Mouse (Mus musculus): Measurements from ENCODE around the gene Rpl21. TPM values are rescaled to one million over a fixed set of nuclear protein-coding genes. Genes with fewer than 3 reads are reported as not detected.

Gene Rpl21
- 515 and 522 TPM in 2 replicates for polyA plus RNA-seq (2015; fragmentation: Nextera tagmentation; extraction: Ambion mirVana)

- WGBS, result 1% methylated on average over 59 of the region's 60 CpGs
- DNase-seq (ENCODE audit: low spot score) (peak; percentile 94), ATAC-seq (ENCODE audit: low FRiP score, low TSS enrichment) (peak; percentile 98)
- Histone ChIP-seq H3K4me2 (replicated peaks; ENCODE audit: low read depth) (peak within 1 kb of the TSS; percentile 82), H3K9me3 (ENCODE audit: control insufficient read depth, low read length) (no peaks in the 10 kb centered on the region), H3K9ac (ENCODE audit: low read length) (peak within 1 kb of the TSS; percentile 91), H3K27me3 (ENCODE audit: control insufficient read depth, insufficient read depth, low read length) (no peaks in the 10 kb centered on the region), H3K27ac (replicated peaks) (peak within 1 kb of the TSS; percentile 88), H3K4me3 (ENCODE audit: low read depth, low read length) (peak within 1 kb of the TSS; percentile 87), H3K4me1 (replicated peaks; ENCODE audit: control insufficient read depth, insufficient read depth) (no peaks in the 10 kb centered on the region; the same call in 1 of the 2 replicates), H3K36me3 (ENCODE audit: control insufficient read depth, insufficient read depth, low read length) (peaks cover 17% of the 10 kb centered on the region)
- TF ChIP-seq EP300 (optimal IDR thresholded peaks at IDR 0.05), result peak; percentile 96
- no peak; the same call in 1 of the 2 replicates for TF ChIP-seq CTCF (IDR thresholded peaks at IDR 0.05; ENCODE audit: low read depth)
These were observed at the start of gene Rpl21 for GRCm38 (mm10) chr5:146832769-146833448. Gene Rpl21 (plus strand): TSS chr5:146832890.

- Histone ChIP-seq H3K9me3 (ENCODE audit: control insufficient read depth, low read length) (no peaks in the 10 kb centered on the region), H3K27me3 (ENCODE audit: control insufficient read depth, insufficient read depth, low read length) (no peaks in the 10 kb centered on the region), H3K4me2 (replicated peaks; ENCODE audit: low read depth) (no peak overlapping the region), H3K36me3 (ENCODE audit: control insufficient read depth, insufficient read depth, low read length) (no peaks in the 10 kb centered on the region), H3K4me1 (replicated peaks; ENCODE audit: control insufficient read depth, insufficient read depth) (no peaks in the 10 kb centered on the region; the same call in 1 of the 2 replicates), H3K9ac (ENCODE audit: low read length) (no peak overlapping the region), H3K27ac (replicated peaks) (no peak overlapping the region), H3K4me3 (ENCODE audit: low read depth, low read length) (no peak overlapping the region)
- peak; percentile 56 for TF ChIP-seq CTCF (IDR thresholded peaks at IDR 0.05; ENCODE audit: low read depth)
- no peak for TF ChIP-seq EP300 (optimal IDR thresholded peaks at IDR 0.05)
- no peak for ATAC-seq (ENCODE audit: low FRiP score, low TSS enrichment)
- DNase-seq (ENCODE audit: low spot score), result peak; percentile 42
- 88% methylated on average over 10 of the region's 10 CpGs for WGBS
These were observed 49.4 kb upstream of the Rpl21 start for GRCm38 (mm10) chr5:146783300-146783699.

- Histone ChIP-seq H3K27ac (replicated peaks) (no peak overlapping the region), H3K9me3 (ENCODE audit: control insufficient read depth, low read length) (no peaks in the 10 kb centered on the region), H3K4me3 (ENCODE audit: low read depth, low read length) (no peak overlapping the region), H3K9ac (ENCODE audit: low read length) (no peak overlapping the region), H3K4me1 (replicated peaks; ENCODE audit: control insufficient read depth, insufficient read depth) (no peaks in the 10 kb centered on the region; the same call in 1 of the 2 replicates), H3K27me3 (ENCODE audit: control insufficient read depth, insufficient read depth, low read length) (no peaks in the 10 kb centered on the region), H3K4me2 (replicated peaks; ENCODE audit: low read depth) (no peak overlapping the region), H3K36me3 (ENCODE audit: control insufficient read depth, insufficient read depth, low read length) (no peaks in the 10 kb centered on the region)
- DNase-seq (ENCODE audit: low spot score) (no peak), ATAC-seq (ENCODE audit: low FRiP score, low TSS enrichment) (no peak)
- 89% methylated on average over 10 of the region's 10 CpGs for WGBS
- TF ChIP-seq EP300 (optimal IDR thresholded peaks at IDR 0.05), result no peak
- TF ChIP-seq CTCF (IDR thresholded peaks at IDR 0.05; ENCODE audit: low read depth), result no peak
These were observed 48.8 kb upstream of the Rpl21 start for GRCm38 (mm10) chr5:146783891-146784290.

- no peak overlapping the region for H3K27ac ChIP-seq (replicated peaks)
- H3K36me3 ChIP-seq (ENCODE audit: control insufficient read depth, insufficient read depth, low read length), result no peaks in the 10 kb centered on the region
- DNase-seq (ENCODE audit: low spot score) (no peak), ATAC-seq (ENCODE audit: low FRiP score, low TSS enrichment) (no peak)
- no peak overlapping the region for H3K4me2 ChIP-seq (replicated peaks; ENCODE audit: low read depth)
- no peaks in the 10 kb centered on the region for H3K27me3 ChIP-seq (ENCODE audit: control insufficient read depth, insufficient read depth, low read length)
- H3K4me1 ChIP-seq (replicated peaks; ENCODE audit: control insufficient read depth, insufficient read depth), result peaks cover 3% of the 10 kb centered on the region; the same call in 1 of the 2 replicates
- H3K4me3 ChIP-seq (ENCODE audit: low read depth, low read length), result no peak overlapping the region
- WGBS, result 71% methylated on average over 8 of the region's 8 CpGs
- TF ChIP-seq EP300 (optimal IDR thresholded peaks at IDR 0.05) (no peak), CTCF (IDR thresholded peaks at IDR 0.05; ENCODE audit: low read depth) (no peak)
- no peaks in the 10 kb centered on the region for H3K9me3 ChIP-seq (ENCODE audit: control insufficient read depth, low read length)
- no peak overlapping the region for H3K9ac ChIP-seq (ENCODE audit: low read length)
These were observed 46.6 kb upstream of the Rpl21 start for GRCm38 (mm10) chr5:146786123-146786522.

- TF ChIP-seq EP300 (optimal IDR thresholded peaks at IDR 0.05) (no peak), CTCF (IDR thresholded peaks at IDR 0.05; ENCODE audit: low read depth) (no peak)
- Histone ChIP-seq H3K27me3 (ENCODE audit: control insufficient read depth, insufficient read depth, low read length) (no peaks in the 10 kb centered on the region), H3K4me3 (ENCODE audit: low read depth, low read length) (no peak overlapping the region), H3K4me2 (replicated peaks; ENCODE audit: low read depth) (no peak overlapping the region), H3K36me3 (ENCODE audit: control insufficient read depth, insufficient read depth, low read length) (no peaks in the 10 kb centered on the region), H3K27ac (replicated peaks) (no peak overlapping the region), H3K9ac (ENCODE audit: low read length) (no peak overlapping the region), H3K4me1 (replicated peaks; ENCODE audit: control insufficient read depth, insufficient read depth) (peaks cover 7% of the 10 kb centered on the region; the same call in 1 of the 2 replicates), H3K9me3 (ENCODE audit: control insufficient read depth, low read length) (no peaks in the 10 kb centered on the region)
- DNase-seq (ENCODE audit: low spot score), result no peak
- ATAC-seq (ENCODE audit: low FRiP score, low TSS enrichment), result no peak
- WGBS, result 65% methylated on average over 9 of the region's 9 CpGs
These were observed 43.3 kb upstream of the Rpl21 start for GRCm38 (mm10) chr5:146789413-146789812.

GRCm38 (mm10) chr5:146790944-146791343 is 41.7 kb upstream of the Rpl21 start:
- Histone ChIP-seq H3K4me2 (replicated peaks; ENCODE audit: low read depth) (no peak overlapping the region), H3K9me3 (ENCODE audit: control insufficient read depth, low read length) (no peaks in the 10 kb centered on the region), H3K27me3 (ENCODE audit: control insufficient read depth, insufficient read depth, low read length) (no peaks in the 10 kb centered on the region), H3K4me3 (ENCODE audit: low read depth, low read length) (no peak overlapping the region), H3K27ac (replicated peaks) (no peak overlapping the region), H3K9ac (ENCODE audit: low read length) (peak overlapping the region; percentile 13; the same call in 1 of the 2 replicates), H3K36me3 (ENCODE audit: control insufficient read depth, insufficient read depth, low read length) (no peaks in the 10 kb centered on the region), H3K4me1 (replicated peaks; ENCODE audit: control insufficient read depth, insufficient read depth) (peaks cover 7% of the 10 kb centered on the region; the same call in 1 of the 2 replicates)
- TF ChIP-seq EP300 (optimal IDR thresholded peaks at IDR 0.05) (no peak), CTCF (IDR thresholded peaks at IDR 0.05; ENCODE audit: low read depth) (no peak)
- DNase-seq (ENCODE audit: low spot score), result no peak
- WGBS, result 64% methylated on average over 8 of the region's 8 CpGs
- no peak for ATAC-seq (ENCODE audit: low FRiP score, low TSS enrichment)
